Mouse (Mus musculus): ENCODE measurements around the gene Upp2.

Upp2 gene

DNA sequence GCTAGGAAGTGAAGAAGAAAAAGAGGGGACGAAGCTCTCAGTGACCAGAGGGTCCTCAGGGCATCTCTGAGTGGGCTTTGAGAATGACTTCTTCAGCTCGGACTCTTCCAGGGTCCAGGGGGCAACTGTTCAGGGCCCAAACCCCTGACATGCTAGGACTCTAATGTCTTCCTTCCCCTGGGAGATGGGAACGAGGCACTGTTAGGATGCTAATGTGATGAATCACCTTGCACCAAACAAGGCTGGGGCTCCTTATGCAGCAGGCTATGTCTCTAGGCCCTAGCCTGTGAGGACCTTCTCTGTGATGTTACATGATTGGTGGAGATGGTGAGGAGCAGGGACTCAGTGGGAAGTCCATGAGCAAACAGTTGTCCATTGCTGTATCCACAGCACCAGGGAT is 114.3 kb downstream of the Upp2 start:
- ChIA-PET POLR2A (interaction anchor here in 1 of 4 experiments (0.5 to 1.0 kb wide), 3 partner anchors 15 to 838 kb away, joined by 3 to 4 read pairs (median 4); no protein-coding TSS in a partner anchor), CTCF (interaction anchor here (0.6 to 2.7 kb wide), 13 partner anchors 9 to 1722 kb away, joined by 3 to 10 read pairs (median 3); no protein-coding TSS in a partner anchor)

GRCm38 (mm10) chr2:58697501-58697900 is 130.4 kb downstream of the Upp2 start:
- POLR2A ChIA-PET: interaction anchor here in 1 of 4 experiments (0.7 to 1.0 kb wide), 2 partner anchors 16 to 275 kb away, joined by 3 read pairs; no protein-coding TSS in a partner anchor
- CTCF ChIA-PET: interaction anchor here in 2 of 4 experiments (0.5 to 1.4 kb wide), 2 partner anchors 17 to 463 kb away, joined by 3 to 4 read pairs; partner anchors contain the start of genes Ccdc148 (in 1 of the 2) and Pkp4 (in 1 of the 2)

GRCm38 (mm10) chr2:58699931-58700330 is 132.8 kb downstream of the Upp2 start:
- POLR2A ChIA-PET: interaction anchor here in 1 of 4 experiments (0.9 kb wide), 1 partner anchor 462 kb away, joined by 3 read pairs; no protein-coding TSS in a partner anchor
- CTCF ChIA-PET: interaction anchor here (0.5 to 1.4 kb wide), 14 partner anchors 14 to 859 kb away, joined by 3 to 10 read pairs (median 4); partner anchors contain the start of genes Ccdc148 (in 1 of the 4) and Pkp4 (in 1 of the 4)

DNA sequence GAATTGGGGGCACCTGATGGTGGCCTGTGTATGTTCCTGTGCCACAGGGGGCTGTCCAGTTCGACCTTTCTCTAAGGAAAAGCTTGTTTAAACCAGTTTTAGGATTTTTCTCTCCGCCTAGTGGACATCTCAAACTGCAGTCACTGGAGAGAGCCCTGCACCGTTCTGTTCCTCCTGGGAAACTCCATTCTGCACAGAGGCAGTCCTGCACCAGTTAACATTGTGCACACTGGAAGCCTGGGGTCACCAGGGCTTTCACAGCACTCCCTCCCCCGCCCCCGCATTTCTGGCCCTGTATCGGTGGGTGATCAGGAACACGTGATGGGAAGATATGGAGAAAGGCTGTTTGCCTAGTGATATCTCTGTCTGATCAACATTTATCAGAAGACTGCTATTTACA is 133.3 kb downstream of the Upp2 start:
- ChIA-PET POLR2A (interaction anchor here in 1 of 4 experiments (0.8 kb wide), 1 partner anchor 188 kb away, joined by 3 read pairs; no protein-coding TSS in a partner anchor), CTCF (interaction anchor here (0.5 to 1.4 kb wide), 9 partner anchors 15 to 738 kb away, joined by 3 to 10 read pairs (median 4); no protein-coding TSS in a partner anchor)

DNA sequence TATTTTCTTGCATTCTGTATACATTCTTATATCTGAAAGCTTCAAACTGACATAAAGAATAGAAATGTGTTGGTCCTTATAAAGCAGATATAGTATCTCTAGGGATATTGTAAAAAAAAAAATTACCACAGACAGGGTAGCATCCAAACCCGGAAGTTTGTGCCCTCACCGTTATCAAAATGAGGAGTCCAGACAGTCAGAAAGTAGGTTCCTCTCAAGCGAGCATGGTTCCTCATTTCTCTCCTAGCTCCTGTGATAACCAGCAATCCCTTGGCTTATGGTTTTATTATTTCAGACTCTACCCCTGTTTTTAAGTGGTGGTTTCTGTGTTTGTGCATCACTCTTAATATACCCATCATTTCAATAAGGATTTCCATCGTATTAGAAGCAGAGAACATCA is 134.5 kb downstream of the Upp2 start:
- ChIA-PET CTCF (interaction anchor here in 1 of 4 experiments (0.7 kb wide), 1 partner anchor 571 kb away, joined by 3 read pairs; no protein-coding TSS in a partner anchor), POLR2A (no interaction called here)

- ChIA-PET POLR2A (no interaction called here), CTCF (no interaction called here)
Observed at GRCm38 (mm10) chr2:58703226-58703625, 136.1 kb downstream of the Upp2 start.

DNA sequence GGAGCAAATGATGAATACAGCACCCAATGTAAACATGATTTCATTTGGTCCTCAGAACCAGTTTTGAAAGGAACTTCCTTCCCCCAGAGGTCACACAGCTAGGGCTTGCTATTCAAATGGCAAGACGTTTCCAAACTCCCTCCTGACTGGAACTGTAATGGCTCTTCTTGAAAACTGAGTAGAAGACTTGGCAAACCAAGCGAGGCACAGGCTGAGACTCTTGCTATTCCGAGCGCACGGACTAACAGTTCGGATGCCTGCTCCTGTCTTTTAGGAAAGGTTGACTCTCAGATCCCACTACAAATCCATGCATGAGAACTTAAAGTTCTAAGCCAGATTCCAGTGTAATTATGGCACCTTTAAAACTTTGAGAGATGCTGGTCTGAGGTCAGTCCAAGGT is 136.5 kb downstream of the Upp2 start:
- ChIA-PET POLR2A (no interaction called here), CTCF (no interaction called here)

DNA sequence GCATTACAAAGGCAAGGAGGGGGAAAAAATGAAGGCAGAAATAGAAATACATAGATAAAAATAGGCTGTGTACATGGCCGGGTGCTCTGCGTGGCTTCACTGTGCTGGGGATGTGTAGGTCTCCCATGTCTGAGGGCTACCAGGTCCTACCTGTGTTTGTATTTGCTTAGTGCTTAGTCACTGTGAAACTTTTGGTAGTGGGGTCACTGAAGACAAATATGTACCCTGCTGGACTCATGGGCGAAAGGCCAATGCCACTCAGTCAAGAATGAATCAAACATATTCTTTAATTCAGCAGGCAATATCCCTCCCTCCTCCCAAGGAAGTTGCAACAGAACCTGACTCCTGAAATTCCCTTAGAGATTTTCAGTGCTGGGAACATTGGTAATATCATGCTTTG is 137.5 kb downstream of the Upp2 start:
- CTCF ChIA-PET: no interaction called here
- POLR2A ChIA-PET: no interaction called here

- CTCF ChIA-PET: interaction anchor here in 1 of 4 experiments (0.5 kb wide), 1 partner anchor 731 kb away, joined by 3 read pairs; no protein-coding TSS in a partner anchor
- POLR2A ChIA-PET: interaction anchor here in 1 of 4 experiments (0.5 kb wide), 1 partner anchor 84 kb away, joined by 4 read pairs; no protein-coding TSS in a partner anchor
Observed at GRCm38 (mm10) chr2:58707676-58708075, 140.6 kb downstream of the Upp2 start.

GRCm38 (mm10) chr2:58710234-58710633 is 143.1 kb downstream of the Upp2 start:
- POLR2A ChIA-PET: no interaction called here

GRCm38 (mm10) chr2:58711049-58711448 is 144.0 kb downstream of the Upp2 start:
- CTCF ChIA-PET: no interaction called here

More at GRCm38 (mm10) chr2:58710234-58710633, 143.1 kb downstream of the Upp2 start:
- CTCF ChIA-PET: interaction anchor here in 1 of 4 experiments (0.6 kb wide), 1 partner anchor 924 kb away, joined by 9 read pairs; no protein-coding TSS in a partner anchor

DNA sequence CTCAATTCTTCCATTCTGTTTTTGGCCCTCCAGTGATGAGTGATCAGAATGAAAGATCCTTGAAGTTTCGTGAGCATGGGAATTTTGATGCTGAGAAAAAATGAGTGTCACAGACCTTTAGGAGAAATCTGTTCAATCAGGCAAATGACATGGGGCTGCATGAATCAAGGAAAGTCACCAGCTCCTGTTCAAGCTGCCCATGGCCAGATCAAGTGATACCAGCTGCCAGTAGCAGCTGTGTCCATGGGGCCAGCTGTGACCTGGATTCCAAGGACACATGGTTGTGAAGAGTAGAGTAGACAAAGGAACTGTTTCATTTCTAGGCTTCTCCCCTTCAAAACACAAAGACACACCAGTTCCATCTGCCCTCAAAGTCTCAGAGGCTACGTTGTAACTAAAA is 144.4 kb downstream of the Upp2 start:
- CTCF ChIA-PET: no interaction called here
- POLR2A ChIA-PET: no interaction called here

More at GRCm38 (mm10) chr2:58711049-58711448, 144.0 kb downstream of the Upp2 start:
- POLR2A ChIA-PET: no interaction called here

DNA sequence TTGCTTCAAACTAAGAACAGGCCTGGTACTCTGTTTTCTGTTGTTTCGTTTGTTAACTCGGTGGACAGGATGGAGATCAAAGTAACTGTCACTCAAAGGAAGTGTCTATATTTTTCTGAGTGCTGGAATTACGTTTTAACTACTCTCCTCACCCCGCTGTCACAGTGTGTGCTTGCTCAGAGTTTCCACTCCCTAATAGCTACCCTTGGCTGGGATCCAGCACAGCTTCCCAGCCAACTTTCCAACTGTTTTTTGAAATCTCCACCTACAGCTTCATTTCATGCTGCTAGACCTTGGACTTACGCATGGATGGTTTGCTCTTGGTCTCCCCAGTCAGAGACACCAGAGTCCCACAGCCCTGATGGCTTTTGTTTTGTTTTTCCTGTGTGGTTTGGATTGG is 144.8 kb downstream of the Upp2 start:
- POLR2A ChIA-PET: no interaction called here
- CTCF ChIA-PET: no interaction called here

DNA sequence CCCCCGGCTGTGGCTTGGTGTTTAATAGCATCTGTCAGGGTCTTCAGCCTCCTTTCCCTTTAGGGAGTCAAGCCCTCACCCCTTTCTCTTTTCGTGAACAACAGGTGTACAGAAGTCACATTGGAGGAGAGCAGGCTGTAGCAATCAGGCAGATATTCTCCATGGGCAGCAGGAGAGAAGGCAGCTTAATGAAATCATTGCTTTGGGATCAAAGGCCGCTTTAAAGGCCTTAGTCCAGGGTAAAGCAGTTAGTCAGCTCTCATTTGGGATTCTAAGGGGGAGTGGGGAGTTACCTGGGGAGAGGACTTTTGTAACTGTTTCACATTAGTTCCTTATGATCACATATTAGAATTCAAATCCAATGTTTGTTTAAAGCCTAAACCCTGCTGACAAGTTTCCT is 150.8 kb downstream of the Upp2 start:
- POLR2A ChIA-PET: no interaction called here

DNA sequence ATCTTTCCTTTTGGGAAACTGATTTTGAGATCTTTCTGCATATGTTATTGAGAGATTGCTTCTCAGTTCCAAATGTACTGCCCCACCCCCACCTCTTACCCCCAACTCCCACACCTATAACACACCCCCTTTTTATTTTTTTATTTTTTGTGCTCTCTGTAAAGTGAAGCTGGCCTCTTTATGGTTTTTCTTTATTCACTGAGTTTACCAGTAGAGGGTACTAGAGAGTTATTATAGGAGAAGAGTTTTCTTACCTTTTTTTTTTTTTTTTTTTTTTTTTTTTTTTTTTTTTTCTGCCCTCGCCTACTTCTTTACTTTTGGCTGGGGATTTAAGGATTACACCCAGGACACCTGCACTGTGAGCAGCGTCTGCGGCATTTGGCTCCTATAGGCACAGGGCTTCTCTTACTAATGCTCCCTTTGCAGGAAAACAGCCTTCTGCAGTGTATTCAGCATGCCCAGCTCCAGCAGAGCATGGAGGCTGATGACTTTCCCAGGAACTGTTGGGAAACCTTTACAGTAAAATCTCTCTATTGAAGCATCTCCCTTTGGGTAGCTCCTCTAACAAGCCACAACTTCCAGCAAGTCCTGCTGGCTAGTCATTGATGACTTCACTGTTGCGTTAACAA is 170.2 kb downstream of the Upp2 start:
- CTCF ChIA-PET: interaction anchor here (0.6 to 1.7 kb wide), 22 partner anchors 16 to 1947 kb away, joined by 3 to 15 read pairs (median 5); no protein-coding TSS in a partner anchor
- POLR2A ChIA-PET: interaction anchor here in 2 of 4 experiments (0.6 to 0.8 kb wide), 3 partner anchors 123 to 500 kb away, joined by 3 to 6 read pairs (median 4); no protein-coding TSS in a partner anchor

More for the DNA sequence above, 150.8 kb downstream of the Upp2 start:
- CTCF ChIA-PET: interaction anchor here in 1 of 4 experiments (0.6 kb wide), 1 partner anchor 12 kb away, joined by 4 read pairs; no protein-coding TSS in a partner anchor

GRCm38 (mm10) chr2:58741213-58741612 is 174.1 kb downstream of the Upp2 start:
- ChIA-PET CTCF (no interaction called here), POLR2A (interaction anchor here in 1 of 4 experiments (0.6 kb wide), 1 partner anchor 547 kb away, joined by 4 read pairs; no protein-coding TSS in a partner anchor)

DNA sequence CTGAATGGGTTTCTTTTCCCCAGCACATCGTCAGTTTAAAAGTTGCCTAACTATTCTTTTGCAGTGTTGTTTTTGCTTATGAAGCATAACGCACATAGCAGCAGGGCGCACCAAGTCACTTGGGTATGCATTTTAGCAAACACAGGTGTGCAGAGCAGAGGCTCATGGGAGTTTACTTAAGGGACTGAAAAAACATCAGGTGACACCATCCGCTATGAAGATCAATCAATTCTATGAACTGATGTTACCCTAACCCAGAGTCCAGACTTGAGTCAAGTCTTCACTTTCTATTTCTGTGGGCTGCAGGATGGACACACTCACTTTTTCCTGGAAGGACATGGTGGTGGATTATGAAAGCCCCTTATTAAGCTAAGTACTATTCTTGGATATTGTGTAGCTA is 174.9 kb downstream of the Upp2 start:
- ChIA-PET CTCF (no interaction called here), POLR2A (interaction anchor here in 1 of 4 experiments (0.6 kb wide), 1 partner anchor 40 kb away, joined by 3 read pairs; no protein-coding TSS in a partner anchor)

- CTCF ChIA-PET: no interaction called here
- POLR2A ChIA-PET: no interaction called here
Observed at GRCm38 (mm10) chr2:58743446-58743845, 176.3 kb downstream of the Upp2 start.

DNA sequence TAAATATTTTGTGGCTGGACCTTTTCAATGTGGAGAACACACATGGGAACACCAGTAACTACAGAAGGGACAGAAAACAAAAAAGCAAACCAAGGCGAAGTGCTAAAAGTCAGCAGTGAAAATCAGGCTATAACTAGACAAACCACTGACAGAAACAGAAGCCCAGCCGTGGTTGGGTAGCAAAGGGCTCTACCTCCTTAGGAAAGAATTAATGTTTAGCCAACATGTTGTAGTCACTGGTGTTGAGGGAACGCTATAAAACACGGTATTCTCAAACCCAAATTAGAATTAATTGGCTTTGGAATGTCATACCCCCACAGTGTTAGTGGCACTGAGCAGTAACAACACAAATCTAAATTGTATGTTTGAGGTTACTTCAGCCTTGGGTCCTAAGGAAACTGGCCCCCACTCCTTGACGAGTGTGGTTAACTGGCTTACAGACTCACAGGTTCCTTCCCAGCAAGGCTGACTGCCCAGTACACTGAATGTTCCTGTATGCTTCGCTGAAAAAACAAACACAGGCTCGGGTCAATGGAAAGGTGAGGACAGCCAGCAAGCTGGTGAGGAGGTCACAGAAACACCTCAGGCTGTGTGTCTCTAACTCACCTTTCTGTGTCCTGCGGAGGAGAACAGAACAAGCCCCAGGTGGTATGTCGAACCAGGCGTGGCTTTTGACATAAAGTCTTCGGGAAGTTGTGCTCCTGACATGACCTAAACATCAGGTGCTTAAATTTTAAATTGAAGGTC is 180.6 kb downstream of the Upp2 start:
- ChIA-PET POLR2A (interaction anchor here in 1 of 4 experiments (0.9 kb wide), 1 partner anchor 25 kb away, joined by 3 read pairs; no protein-coding TSS in a partner anchor), CTCF (interaction anchor here in 1 of 4 experiments (0.6 kb wide), 1 partner anchor 691 kb away, joined by 4 read pairs; no protein-coding TSS in a partner anchor)

Data from embryonic stem cell, embryonic (primary cell).